Mouse (Mus musculus): ENCODE measurements around the gene Sec23a.
"Not testable (repeated sequence)": the region's sequence is repeated elsewhere in the genome, so short reads cannot be mapped to it uniquely, and the experiment has no call there.

The Sec23a gene

DNA sequence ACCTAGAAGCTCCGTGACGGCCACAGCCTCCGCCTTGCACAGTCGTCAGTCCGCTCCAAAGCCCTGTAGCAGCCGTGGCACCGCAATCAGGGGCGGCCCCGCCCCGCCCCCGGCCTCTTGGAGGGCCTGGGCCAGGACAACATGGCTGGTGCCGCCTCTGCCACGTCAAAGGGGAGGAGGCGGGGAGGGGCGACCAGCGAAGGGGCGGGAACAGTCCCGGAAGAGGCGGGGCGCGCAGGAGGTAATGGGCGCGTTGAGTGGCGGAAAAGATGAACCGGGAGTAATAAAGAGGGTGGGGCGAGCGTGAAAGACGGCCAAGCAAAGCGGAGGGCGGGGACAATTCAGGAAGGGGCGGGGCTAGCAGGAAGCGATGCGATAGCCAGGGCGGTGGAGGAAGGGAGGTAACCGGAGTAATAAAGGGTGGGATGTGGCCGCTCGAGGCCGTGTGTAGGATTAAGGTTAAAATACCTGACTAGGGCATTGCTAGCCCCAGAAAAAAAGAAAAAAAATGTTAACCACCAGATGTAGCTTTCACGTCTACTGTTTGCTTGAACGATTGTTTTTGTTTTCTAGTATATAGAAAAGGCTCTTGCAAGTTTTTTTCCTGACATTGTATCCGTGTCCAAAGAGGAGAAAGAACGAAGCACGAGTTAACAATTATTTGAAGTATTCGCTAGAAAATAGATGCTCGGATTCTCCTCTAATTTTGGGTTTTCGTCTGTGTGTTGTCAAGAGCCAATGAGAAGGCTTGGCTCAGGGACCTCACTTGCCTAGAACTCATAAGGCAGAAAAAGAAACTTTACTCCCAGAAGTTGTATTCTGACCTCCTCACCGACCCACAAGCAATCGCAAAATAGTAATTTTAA lies at the start of gene Sec23a:
Sec23a (minus strand) TSS at position 174 of the 866 bp plus-strand sequence.
- peak; percentile 94 for DNase-seq (ENCODE audit: low spot score)

DNA sequence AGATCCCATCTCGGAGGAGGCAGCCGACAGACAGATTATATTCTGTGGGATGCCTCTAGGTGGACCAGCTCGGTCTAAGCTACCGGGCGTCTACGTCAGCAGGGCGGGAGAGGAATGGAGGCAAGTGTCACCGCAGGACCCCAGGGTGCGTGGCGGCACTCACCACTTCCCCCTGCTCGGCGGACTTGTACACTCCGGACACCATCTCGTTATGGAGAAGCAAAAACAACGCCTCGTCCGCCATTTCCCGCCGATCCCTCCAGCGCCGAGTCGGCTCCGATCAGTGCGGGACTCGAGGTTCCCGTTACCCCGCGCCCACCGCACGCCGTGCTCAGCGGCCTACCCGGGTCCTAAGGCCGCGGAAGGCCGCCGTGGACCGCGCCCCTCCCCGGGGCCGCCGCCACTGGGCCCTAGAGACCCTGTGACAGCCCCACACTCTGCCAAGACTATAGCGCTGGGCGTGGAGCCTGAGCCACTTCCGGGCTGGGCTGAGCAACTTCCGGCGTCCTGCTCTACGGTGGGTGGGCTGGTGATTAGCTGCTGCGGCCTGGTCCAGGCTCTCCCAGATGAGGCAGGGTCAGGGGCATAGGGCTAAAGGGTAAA lies 49.3 kb upstream of the Sec23a start, which contains the start of gene Trappc6b:
Trappc6b (minus strand) TSS at position 480 of the 603 bp plus-strand sequence.
- peak; percentile 48 for DNase-seq (ENCODE audit: low spot score)

DNA sequence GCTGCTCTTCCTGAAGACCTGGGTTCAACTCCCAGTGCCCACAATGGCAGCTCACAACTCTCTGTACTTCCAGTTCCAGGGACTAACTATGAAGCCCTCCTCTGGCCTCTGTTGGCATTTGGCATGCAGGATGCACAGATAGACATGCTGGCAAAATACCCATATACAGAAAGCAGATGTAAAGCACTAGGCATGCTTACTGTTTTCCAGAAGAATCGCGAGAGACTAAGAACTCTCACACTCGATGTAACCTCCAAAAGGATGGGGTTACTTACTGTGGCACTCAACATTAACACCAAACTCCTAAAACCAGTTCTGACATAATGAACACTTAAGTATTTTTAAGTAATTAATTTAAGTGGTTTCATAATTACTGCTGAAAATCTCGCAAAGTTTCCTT lies 48.5 kb upstream of the Sec23a start:
- DNase-seq (ENCODE audit: low spot score) = no peak

DNA sequence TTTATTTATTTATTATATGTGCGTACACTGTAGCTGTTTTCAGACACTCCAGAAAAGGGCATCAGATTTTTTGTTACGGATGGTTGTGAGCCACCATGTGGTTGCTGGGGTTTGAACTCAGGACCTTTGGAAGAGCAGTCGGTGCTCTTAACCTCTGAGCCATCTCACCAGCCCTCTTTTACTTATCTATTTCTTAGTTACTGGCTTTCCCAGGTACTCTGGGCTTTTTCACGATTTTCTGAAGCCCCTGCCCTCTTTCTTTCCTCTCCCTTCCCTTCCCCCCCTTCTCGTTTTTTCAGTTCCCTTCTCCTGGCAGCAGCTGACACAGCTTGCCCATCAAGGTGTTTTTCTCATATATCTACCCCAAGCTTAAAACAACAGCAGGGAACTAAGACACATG lies 46.4 kb upstream of the Sec23a start:
- not testable (repeated sequence) for DNase-seq (ENCODE audit: low spot score)

DNA sequence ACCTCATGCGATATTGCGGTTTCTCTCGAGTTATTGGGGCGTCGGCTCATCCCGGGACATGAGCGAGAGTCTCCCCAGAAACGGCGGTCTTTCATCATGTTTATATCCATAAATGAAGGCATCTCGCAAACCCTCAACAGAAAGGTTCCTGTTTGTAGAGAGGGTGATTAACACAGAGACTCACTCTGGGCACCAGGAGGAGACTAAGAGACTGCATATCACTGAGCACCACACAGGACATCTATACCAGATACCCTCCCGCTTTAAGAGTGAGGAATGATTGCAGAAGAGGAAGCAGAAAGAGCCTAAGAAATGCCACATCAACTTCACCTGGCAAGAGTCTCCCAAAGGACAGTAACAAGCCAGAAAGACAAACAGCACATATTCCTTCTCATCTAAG lies 44.4 kb upstream of the Sec23a start:
- no peak for DNase-seq (ENCODE audit: low spot score)

DNA sequence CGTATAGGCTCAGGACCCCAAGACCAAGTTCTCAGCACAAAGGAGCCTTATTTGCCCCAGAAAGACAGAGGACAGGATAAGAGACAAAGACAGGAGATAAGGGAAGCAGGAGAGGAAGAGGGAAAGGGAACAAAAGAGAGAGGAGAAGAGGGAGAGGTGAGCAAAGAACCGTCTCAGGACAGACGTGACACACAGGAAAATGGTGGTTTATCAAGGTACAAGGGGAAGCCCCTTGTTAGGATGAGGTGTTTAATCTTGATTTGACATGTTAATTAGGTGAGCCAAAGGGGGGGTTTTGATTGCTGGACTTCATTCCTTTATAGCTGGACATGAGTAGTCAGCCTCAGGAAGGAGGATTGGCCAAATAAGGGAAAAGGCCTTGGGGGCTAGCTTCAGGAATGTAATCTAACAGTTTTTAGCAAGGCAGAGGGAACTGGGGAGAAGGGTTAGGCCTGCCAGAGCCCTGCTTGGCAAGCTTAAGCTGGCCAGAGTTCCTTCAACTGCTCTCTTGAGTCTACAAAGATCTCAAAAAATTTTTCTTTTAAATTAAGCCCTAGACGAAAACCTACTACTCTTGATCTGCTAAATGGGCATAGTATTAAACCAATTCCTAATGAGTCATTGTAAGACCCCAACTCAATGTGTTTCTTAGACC lies 43.5 kb upstream of the Sec23a start:
- no peak for DNase-seq (ENCODE audit: low spot score)

DNA sequence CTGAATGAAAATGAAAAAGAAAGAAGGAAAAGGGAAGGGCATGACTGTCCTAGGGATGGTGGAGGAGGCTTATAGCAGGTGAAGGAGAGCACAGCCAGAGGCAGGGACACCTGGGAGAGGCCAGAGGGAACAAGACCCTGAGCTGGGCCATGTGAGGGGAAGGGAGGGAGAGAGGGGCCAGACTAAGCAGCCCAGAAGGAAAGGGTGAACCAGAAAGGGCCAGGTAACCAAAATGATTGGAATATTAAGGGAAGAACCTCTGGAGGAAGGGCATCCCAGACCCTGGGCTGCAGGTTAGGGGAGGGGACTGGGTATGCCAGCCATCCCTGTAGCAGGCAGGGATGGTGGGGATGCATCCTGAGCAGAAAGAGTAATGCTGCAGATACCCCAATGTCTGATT lies 42.2 kb upstream of the Sec23a start:
- no peak for DNase-seq (ENCODE audit: low spot score)

DNA sequence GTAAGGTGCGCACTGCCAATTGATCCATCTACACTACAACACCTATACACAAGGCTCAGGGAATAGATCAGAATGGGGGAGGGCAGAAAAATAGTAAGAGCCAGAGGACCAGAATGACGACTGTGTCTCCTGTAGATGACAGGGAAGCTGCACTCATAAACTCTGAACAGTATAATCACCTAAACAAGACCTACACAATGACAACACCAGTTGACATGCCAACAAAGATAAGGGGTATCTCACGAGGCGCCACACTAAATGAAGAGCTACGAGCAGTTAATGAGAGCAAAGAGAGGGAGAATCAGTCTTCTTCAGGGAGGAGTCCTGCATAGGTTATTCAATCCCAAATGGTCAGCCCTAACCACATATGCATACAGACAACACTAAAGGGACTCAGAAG lies 41.3 kb upstream of the Sec23a start:
- DNase-seq (ENCODE audit: low spot score) = no peak

DNA sequence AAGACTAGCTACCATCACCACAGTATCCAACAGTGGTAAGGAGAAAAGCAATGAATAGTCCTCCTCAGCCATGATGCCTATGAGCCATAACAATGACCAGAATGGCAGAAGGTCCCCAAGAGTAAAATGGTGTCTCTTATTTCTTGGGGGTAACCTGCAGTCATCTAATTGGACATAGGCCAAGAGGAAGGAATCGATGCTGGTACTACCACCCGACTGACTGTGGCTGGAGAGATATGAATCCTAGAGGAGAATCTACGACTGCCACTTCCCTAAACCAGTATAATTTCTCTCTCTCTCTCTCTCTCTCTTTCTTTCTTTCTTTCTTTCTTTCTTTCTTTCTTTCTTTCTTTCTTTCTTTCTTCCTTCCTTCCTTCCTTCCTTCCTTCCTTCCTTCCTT lies 40.7 kb upstream of the Sec23a start:
- no peak for DNase-seq (ENCODE audit: low spot score)

DNA sequence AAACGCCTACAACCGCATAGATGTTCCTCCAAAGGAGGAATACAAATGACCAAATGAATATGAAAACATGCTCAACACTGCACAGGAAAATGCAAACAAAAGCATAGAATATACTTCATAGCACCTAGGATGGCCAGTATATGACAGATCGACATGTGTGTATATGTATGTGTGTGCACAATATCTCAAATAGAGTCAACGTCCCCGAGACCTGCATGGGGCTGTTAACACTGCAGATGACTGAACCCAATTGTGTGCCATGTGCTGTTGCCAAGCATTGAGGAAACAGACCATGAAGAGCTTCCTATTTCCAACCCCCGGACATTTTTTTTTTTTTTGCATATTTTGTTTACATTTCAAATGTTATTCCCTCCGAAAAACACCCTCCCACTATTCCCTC lies 29.0 kb upstream of the Sec23a start:
- no peak for DNase-seq (ENCODE audit: low spot score)

DNA sequence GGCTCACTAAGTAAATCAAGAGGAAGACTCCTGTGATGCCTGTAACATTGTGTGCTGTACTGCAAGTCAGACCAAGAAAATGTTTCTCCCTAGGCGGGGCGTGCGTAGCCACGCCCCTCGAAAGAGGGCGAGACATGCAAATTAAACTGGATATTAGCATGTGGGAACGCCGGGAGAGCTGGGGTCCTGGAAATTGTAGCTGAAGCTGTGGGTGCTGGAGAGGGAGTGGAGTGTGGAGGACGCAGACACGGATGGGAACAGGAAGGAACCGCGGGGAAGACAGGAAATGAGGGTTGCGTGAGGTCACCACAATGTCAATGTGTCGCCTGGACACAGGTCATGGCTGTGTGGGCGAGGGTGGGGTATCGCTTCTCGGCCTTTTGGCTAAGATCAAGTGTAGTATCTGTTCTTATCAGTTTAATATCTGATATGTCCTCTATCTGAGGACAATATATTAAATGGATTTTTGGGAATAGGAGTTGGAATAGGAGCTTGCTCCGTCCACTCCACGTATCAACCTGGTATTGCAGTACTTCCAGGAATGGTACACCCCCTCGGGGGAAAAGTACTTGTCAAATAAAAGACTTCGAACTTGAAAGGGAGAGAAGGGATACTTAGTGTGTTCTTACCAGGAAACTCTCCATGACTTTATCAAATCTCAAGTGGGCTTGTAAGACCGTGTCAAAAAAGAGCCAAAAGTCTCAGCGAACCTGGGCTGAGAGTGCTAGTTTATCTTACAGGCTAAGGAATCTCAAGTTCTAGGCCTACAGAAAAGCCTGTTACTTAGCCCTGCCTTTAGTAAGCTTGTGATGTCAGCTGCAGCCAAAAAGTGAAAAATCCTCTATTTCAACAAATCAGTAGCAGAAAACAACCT lies 28.4 kb upstream of the Sec23a start:
- no peak for DNase-seq (ENCODE audit: low spot score)

DNA sequence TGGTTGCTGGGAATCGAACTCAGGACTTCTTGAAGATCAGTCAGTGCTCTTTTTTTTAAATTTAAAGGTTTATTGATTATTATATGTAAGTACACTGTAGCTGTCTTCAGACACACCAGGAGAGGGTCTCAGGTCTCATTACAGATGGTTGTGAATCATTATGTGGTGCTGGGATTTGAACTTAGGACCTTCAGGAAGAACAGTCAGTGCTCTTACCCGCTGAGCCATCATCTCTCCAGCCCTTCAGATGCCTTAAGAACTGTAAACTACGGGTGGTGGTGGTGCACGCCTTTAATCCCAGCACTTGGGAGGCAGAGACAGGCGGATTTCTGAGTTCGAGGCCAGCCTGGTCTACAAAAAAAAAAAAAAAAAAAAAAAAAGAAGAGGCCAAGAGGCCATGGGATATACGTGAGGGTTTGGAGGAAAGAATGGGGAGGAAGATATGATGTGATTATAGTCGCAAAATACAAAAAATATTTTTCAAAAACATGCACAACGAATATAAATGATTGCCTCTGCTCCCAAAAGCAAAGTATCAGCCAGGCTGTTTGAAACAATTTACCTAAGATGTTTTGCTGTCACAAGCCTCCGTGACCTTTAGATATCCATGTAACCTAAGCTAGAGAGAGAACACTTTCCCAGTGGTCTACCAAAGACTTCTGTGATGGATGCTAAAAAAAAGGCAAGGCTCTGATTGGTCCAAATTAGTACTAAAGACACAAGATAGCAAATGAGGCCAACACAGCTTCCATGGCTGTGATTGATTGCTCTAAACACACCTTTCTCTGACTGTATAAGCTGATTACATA lies 27.5 kb upstream of the Sec23a start:
- DNase-seq (ENCODE audit: low spot score) = no peak

DNA sequence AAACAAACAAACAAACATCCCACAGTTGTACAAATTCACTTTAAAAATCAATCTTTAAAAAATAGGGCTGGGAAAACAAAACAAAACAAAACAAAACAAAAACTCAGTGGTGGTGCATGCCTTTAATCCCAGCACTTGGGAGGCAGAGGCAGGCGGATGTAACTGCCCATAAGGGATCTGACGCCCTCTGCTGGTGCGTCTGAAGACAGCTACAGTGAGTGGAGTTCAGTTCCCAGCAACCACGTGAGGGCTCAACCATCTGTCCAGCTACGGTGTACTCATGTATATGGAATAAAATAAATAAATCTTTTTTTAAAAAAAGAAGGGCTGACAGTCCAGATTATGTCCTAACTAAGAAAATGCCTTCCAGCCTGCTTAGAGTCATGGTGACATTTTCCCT lies 20.3 kb upstream of the Sec23a start:
- no peak for DNase-seq (ENCODE audit: low spot score)

DNA sequence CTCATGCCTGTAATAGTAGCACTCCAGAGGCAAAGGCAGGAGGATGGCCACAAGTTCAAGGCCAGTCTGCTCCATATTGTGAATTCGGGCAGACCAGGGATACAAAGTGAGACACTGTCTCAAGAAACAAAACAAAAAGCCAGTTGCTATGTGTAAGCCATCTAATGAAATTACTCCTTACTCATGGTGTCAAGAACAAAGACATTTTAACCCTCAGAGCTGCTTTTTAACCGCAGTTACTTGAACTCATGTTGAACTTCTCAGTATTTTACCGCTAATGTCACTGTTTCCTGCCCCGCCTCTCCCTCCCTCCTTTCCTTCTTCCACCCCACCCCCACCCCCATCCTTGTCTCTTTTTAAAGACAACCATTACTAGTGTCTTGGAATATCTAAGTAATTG lies 9.5 kb upstream of the Sec23a start:
- no peak for DNase-seq (ENCODE audit: low spot score)

DNA sequence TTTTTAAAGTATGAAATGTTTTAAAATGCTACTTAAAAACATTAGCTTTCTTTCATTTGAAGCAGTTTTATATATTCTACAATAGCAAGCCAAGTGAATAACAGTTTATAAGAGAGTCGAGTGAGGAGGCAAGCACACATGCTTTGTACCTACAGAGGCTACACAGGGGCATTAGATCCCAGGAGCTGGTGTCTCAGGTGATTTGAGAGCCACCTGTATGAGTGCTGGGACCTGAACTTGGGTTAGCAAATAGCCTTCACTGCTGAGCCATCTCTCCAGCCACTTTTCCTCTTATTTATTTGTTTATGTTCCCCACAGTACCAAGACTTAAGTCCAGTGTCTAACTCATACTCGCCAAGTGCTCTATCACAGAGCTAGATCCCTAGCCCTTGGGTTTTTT lies 8.1 kb upstream of the Sec23a start:
- DNase-seq (ENCODE audit: low spot score) = no peak

DNA sequence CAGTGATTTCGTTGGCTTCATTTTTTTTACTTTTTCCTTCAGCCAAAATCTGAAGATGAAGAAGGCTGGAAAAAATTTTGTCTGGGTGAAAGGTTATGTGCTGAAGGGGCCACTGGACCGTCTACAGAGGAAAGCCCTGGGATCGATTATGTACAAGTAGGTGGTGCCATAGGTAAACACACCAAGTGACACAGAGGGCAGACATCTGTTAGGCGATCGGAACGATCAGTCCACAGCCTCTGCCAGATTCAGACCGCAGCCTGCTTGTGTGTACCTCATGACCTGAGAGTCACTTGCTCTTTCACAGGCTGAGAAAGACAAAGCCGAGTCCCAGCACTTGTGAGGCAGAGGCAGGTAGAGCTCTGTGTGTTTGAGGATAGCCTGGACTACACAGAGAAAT lies 6.2 kb upstream of the Sec23a start:
- no peak for DNase-seq (ENCODE audit: low spot score)

DNA sequence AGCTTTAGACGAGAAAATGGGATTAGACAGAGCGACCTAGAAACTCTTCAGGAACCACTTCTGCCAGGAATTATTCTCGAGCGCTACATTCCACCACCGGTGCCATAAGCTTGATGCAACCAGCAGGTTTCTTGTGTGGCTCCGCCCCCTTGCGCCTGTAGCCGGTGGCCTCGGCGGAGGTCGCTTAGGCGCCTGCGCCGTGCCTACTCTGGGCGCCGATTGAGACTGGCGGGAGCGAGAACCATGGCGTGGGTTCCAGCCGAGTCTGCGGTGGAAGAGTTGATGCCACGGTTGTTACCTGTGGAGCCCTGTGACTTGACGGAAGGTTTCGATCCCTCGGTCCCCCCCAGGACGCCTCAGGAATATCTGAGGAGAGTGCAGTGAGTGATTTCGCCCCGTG lies 1.4 kb upstream of the Sec23a start, which contains the start of gene Gemin2:
Gemin2 (plus strand) TSS at position 160 of the 400 bp plus-strand sequence.
- DNase-seq (ENCODE audit: low spot score) = peak; percentile 73

DNA sequence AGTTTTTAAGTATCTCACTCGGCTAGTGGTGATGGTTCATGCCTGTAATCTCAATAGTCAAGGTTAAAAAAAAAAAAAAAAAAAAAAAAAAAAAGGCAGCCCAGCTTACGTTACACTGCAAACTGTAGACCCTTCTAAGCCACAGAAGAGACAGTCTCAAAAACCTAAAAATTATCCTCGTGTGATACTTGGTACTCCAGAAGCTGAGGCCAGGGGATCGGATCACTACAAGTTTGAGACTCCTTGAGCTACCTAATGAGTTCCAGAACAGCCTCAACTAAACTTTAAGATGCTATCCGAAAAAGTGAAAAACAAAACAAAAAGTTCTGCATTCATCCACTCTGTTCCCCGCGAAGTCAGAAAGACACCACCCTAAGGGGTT lies 884 bp upstream of the Sec23a start:
- DNase-seq (ENCODE audit: low spot score) = no peak

DNA sequence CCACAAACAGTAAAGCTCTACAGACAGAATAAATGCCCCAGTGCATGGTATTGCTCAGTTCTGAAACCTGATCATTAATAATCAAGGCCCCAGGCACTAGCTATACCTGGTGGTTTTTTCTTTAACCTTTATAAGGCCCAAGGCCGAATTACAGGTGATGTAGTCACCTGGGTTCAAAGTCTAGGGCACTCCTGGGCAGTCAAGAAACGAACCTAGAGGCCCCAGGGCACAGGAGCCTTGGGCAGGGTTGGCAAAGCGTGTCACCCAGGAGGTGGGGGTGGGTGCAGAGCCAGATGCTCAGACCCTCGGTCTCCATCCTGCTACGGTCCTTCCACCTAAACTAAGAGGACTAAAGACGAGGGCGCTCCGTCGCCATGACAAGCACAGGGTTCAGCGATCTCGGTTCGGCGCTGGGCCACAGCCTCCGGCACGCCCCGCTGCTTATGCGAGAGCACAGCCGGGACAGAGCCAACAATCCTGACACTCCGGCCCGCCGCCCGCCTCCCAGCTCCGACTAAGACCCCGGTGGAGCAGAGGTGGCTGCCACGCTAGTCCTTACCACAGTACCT lies 458 bp downstream of the Sec23a start:
- DNase-seq (ENCODE audit: low spot score) = no peak

DNA sequence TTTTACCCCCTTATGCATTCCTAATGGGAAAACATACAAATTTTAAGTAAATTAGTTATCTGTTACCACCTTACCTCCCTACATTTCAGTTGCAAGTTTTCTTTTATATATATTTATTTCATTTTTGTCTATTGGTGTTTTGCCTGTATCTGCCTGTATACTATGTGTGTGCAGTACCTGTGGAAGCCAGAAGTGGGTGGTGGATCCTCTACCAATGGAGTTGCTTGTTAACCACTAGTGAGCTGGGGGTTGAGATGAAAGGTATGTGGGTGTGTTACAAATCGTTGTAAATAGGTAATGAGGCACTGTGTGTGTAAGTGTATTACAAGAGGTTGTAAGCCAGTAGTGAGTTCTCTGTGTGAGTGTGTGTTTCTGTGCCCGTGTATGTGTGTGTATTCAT lies 1.3 kb downstream of the Sec23a start:
- DNase-seq (ENCODE audit: low spot score) = no peak

DNA sequence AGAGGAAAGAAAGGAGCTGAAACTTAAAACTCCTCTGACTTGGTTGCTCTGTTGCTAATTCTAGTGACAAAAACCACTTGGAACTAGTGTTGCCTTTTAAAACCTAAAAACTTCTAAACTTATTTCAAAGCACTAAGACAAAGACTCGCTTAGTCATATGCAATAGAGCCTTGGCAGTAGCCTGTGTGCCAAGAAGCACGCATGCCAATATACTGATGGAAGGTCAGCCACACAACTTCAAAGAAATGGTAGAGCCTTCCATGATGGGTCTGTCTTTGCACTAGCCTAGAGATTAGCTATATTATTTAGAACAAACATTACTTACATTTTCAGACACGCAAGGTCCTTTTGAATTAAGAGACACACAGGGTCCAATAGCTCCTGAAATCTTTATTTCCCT lies 26.1 kb downstream of the Sec23a start:
- no peak for DNase-seq (ENCODE audit: low spot score)
